Mouse (Mus musculus) intestine, embryonic 14.5 days (tissue): ENCODE results near the gene Lnx2. TPM values are rescaled to one million over a fixed set of nuclear protein-coding genes. Genes with fewer than 3 reads are reported as not detected.

ENCODE experiments used
- ATAC-seq: fragments of 200-750 bp; cut with Nextera tagmentation; replicated peaks from 2 replicates; pipeline ENCODE4 v1.8.0; 2017; ENCODE audit warnings: low read depth, moderate number of reproducible peaks, moderate TSS enrichment, moderate library complexity; ENCODE audit not compliant: low FRiP score, low TSS enrichment
- DNase-seq: peaks from one replicate; pipeline ENCODE4 v3.0.0-alpha.2; 2018; ENCODE audit warnings: low spot score
- H3K27ac ChIP-seq: fragments of 300-500 bp; sonication (generic); 2 replicates; pipeline ENCODE4 v1.5.1; 2014; ENCODE audit warnings: low read depth, mild to moderate bottlenecking, control low read depth
- H3K27me3 ChIP-seq: fragments of 300-500 bp; sonication (generic); replicated peaks from 2 replicates; pipeline ENCODE4 v1.6.1; 2014; ENCODE audit warnings: low read length, control low read depth; ENCODE audit not compliant: control insufficient read depth, insufficient read depth
- H3K36me3 ChIP-seq: fragments of 300-500 bp; sonication (generic); 2 replicates; pipeline ENCODE4 v1.6.1; 2014; ENCODE audit warnings: low read length, control low read depth; ENCODE audit not compliant: control insufficient read depth, insufficient read depth
- H3K4me1 ChIP-seq: fragments of 300-500 bp; sonication (generic); replicated peaks from 2 replicates; pipeline ENCODE4 v1.6.1; 2014; ENCODE audit warnings: low read length, control low read depth, mixed read lengths; ENCODE audit not compliant: control insufficient read depth, insufficient read depth
- H3K4me2 ChIP-seq: fragments of 300-500 bp; sonication (generic); 2 replicates; pipeline ENCODE4 v1.6.1; 2014; ENCODE audit warnings: low read length
- H3K4me3 ChIP-seq: fragments of 300-500 bp; sonication (generic); 2 replicates; pipeline ENCODE4 v1.5.1; 2014; ENCODE audit warnings: low read depth, low read length, control low read depth, mixed read lengths
- H3K9ac ChIP-seq: fragments of 300-500 bp; sonication (generic); 2 replicates; pipeline ENCODE4 v1.6.1; 2014; ENCODE audit warnings: mild to moderate bottlenecking, low read length
- H3K9me3 ChIP-seq: fragments of 300-500 bp; sonication (generic); 2 replicates; pipeline ENCODE4 v1.6.1; 2016; ENCODE audit warnings: low read length, control low read depth; ENCODE audit not compliant: control insufficient read depth
- WGBS: fragments of 180-500 bp; shearing (Covaris S2); extraction: QIAGEN DNeasy Blood & Tissue Kit; methylation state at CpG from one replicate; pipeline ENCODE4 v1.1.7; 2014; 5-methylcytosine and 5-hydroxymethylcytosine counted together
- polyA plus RNA-seq: library from polyadenylated mRNA; unstranded; fragments of >200 nt; fragmentation: Nextera tagmentation; extraction: Ambion mirVana; gene quantifications from 2 replicates; pipeline ENCODE4 v1.2.1, GENCODE M21; 2014

Gene Lnx2
- polyA plus RNA-seq, 1 experiment from 2014 or later = 17.9 TPM

DNA sequence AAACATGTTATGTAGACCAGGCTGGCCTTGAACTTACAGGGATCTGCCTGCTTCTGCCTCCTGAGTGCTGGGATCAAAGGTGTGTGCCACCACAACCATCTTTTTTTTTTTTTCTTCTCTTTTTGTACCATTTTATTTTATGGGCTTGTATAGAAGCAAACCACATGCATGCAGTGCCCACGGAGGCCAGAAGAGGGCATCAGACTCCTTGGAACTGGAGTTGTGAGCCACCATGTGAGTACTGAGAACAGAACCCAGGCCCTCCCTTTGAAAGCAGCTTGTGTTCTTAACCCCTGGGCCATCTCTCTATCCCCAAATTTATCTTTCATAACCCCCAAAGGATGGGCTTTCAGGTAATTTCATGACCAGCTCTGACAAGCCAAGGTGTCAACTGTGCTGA is 73.1 kb downstream of the Lnx2 start:
- WGBS = 71% methylated on average over 1 of the region's 1 CpGs
- Histone ChIP-seq H3K27ac (no peak overlapping the region), H3K36me3 (no peaks in the 10 kb centered on the region), H3K27me3 (no peaks in the 10 kb centered on the region), H3K9ac (no peak overlapping the region), H3K9me3 (no peaks in the 10 kb centered on the region), H3K4me1 (no peaks in the 10 kb centered on the region), H3K4me2 (no peak overlapping the region), H3K4me3 (no peak overlapping the region)
- DNase-seq = no peak
- no peak for ATAC-seq

DNA sequence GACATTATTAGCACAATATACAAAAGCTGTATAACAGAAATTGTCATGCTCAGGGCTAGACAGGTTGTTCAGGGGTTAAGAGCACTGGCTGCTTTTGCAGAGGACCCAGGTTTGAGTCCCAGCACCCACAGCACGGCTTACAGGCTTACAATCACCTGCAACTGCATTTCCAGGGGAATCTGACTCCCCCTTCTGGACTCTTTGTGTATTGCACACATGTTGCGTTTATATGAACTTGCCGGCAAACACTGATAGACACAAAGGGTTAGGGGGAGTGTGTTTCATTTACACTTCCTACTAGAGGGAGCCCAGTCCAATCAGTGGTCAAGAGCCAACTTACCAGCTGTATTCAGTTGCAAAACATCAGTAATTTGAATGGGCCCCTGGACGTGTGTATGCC is 75.1 kb downstream of the Lnx2 start:
- no peak overlapping the region for H3K9ac ChIP-seq
- 78% methylated on average over 4 of the region's 4 CpGs for WGBS
- ATAC-seq = no peak

DNA sequence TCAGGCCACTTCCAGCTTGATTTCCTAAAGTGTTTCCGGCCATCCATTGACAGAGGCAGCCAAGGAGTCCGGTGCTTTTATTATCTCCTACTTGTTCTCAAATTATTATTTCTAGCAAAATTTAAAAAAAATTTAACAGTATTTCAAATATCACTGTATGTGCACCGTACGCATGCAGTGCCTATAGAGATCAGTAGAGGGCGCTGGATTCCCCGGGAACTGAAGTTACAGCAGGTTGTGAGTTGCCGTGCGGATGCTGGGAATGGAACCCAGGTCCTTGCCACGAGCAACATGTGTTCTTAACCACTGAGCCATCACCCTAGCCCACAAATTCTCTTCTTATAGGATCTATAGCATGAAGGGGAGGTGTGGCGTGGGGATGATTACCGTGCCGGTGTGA is 77.6 kb downstream of the Lnx2 start:
- DNase-seq = no peak
- WGBS = 92% methylated on average over 12 of the region's 12 CpGs
- H3K36me3 ChIP-seq = no peaks in the 10 kb centered on the region

More for the DNA sequence above, 75.1 kb downstream of the Lnx2 start:
- Histone ChIP-seq H3K9me3 (no peaks in the 10 kb centered on the region), H3K4me2 (no peak overlapping the region), H3K4me3 (no peak overlapping the region), H3K36me3 (no peaks in the 10 kb centered on the region), H3K27me3 (no peaks in the 10 kb centered on the region), H3K4me1 (no peaks in the 10 kb centered on the region), H3K27ac (no peak overlapping the region)
- DNase-seq = no peak

DNA sequence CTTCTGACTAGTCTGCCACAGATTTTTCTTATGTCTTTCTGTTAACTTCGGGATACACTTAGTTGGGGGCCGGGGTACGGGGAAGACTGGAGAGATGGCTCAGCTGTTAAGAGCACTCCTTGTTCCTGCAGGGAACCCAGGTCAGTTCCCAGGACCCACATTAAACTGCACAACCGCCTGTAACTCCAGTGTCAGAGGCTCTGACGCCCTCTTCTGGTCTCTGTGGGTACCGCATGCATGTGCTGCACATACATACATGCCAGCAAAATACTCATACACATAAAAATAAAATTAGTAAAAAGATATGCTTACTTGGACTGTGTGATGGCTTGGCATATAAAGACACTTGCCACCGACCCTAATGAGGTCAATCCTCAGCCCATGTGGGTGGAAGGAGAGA is 79.6 kb downstream of the Lnx2 start:
- Histone ChIP-seq H3K36me3 (no peaks in the 10 kb centered on the region), H3K4me1 (no peaks in the 10 kb centered on the region), H3K4me2 (no peak overlapping the region), H3K27ac (no peak overlapping the region), H3K9me3 (no peaks in the 10 kb centered on the region), H3K9ac (no peak overlapping the region), H3K27me3 (no peaks in the 10 kb centered on the region), H3K4me3 (no peak overlapping the region)
- ATAC-seq (no peak), DNase-seq (no peak)
- WGBS = 78% methylated on average over 7 of the region's 7 CpGs

More for the DNA sequence above, 77.6 kb downstream of the Lnx2 start:
- Histone ChIP-seq H3K4me3 (no peak overlapping the region), H3K9me3 (no peaks in the 10 kb centered on the region), H3K4me1 (no peaks in the 10 kb centered on the region), H3K4me2 (no peak overlapping the region), H3K27ac (no peak overlapping the region), H3K27me3 (no peaks in the 10 kb centered on the region), H3K9ac (no peak overlapping the region)
- ATAC-seq = no peak

DNA sequence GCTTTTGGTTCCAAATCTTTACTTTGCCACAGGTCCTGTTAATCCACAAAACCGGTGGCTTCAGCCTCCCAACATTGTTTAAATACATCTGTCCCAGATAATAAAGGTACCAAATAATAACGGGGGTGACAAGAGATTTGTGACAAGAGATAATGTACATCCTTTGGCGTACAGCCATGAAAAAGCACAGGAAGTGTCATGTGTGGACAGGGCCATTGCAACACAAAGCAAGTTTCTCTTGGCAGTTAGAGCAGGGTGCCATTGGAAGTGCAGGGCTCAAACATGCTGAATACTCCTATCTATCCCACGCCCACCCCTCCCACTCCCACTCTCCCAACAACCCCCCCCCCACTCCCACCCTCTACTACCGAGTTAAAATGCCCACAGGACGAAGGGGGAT is 81.4 kb downstream of the Lnx2 start:
- ATAC-seq = no peak

DNA sequence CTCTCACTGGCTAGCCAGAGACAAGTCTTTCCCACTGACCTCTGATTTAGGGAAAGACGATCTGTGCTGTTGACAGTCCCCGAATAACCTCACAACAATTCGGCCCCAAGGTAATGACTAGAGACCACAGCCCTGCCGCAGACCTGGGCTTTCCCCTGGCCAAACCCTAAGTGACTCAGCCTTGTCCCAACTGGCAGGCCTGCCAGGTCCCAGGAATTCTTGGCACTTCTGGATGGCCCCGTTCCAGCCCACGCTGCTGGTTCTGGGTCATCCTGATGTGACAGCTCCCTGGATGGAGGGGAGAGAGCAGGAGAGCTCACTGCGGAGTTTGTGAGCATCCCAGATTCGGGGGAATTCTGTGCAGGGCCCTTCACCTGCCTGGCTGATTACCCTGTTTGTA is 82.9 kb downstream of the Lnx2 start:
- ATAC-seq = no peak
- WGBS = 72% methylated on average over 8 of the region's 8 CpGs
- H3K27ac ChIP-seq = no peak overlapping the region

More for the DNA sequence above, 81.4 kb downstream of the Lnx2 start:
- H3K27me3 ChIP-seq = no peaks in the 10 kb centered on the region
- H3K36me3 ChIP-seq = no peaks in the 10 kb centered on the region
- DNase-seq = no peak
- no peak overlapping the region for H3K4me3 ChIP-seq
- no peaks in the 10 kb centered on the region for H3K9me3 ChIP-seq
- H3K4me2 ChIP-seq = no peak overlapping the region
- no peak overlapping the region for H3K9ac ChIP-seq
- no peak overlapping the region for H3K27ac ChIP-seq
- WGBS = 63% methylated on average over 6 of the region's 6 CpGs
- no peaks in the 10 kb centered on the region for H3K4me1 ChIP-seq

DNA sequence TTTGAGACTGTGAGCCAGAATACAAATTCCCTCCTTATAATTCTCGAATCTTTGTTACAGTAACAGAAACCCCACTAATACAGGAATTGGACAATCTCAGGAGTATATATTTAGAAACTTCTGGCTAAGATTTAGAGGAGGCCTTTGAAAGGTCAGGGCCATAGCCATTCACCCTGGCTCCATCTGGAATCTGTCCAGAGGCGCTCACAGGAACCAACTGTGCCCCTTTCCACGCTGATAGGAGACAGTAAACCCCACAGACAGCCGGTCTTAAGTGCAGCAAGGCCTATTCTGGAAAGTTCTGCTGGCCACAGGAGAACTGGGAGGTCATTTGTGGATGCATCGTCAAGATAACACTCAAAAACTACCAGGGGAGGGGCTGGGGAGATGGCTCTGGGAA is 87.3 kb downstream of the Lnx2 start:
- Histone ChIP-seq H3K9ac (no peak overlapping the region), H3K27me3 (0 out of 2 replicates have a peak, but pooled peaks cover 9% of the 10 kb centered on the region), H3K4me1 (no peaks in the 10 kb centered on the region), H3K36me3 (no peaks in the 10 kb centered on the region), H3K4me2 (no peak overlapping the region), H3K27ac (no peak overlapping the region), H3K9me3 (no peaks in the 10 kb centered on the region), H3K4me3 (no peak overlapping the region)
- ATAC-seq (no peak), DNase-seq (no peak)
- 50% methylated on average over 5 of the region's 5 CpGs for WGBS

More for the DNA sequence above, 82.9 kb downstream of the Lnx2 start:
- Histone ChIP-seq H3K27me3 (no peaks in the 10 kb centered on the region), H3K9ac (no peak overlapping the region), H3K9me3 (no peaks in the 10 kb centered on the region), H3K4me2 (no peak overlapping the region), H3K4me1 (no peaks in the 10 kb centered on the region), H3K36me3 (no peaks in the 10 kb centered on the region), H3K4me3 (no peak overlapping the region)
- no peak for DNase-seq

DNA sequence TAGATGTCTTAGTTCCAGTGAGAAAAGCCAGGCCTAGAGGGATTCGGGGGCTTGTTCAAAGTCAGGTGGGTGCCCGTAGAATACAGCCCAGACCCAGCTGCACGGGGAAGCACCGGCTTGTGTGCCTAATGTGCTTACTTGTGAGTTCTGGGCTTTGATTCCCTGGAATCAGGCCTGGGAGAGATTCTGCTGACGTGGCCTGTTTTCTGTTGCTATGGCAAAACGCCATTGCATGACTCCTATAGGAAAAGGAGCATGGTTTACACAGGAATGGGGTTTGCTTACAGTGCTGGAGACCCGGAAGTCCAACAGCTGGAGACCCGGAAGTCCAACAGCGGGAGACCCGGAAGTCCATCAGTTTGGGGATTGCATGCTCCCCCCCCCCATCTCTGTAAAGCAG is 88.8 kb downstream of the Lnx2 start:
- no peak overlapping the region for H3K27ac ChIP-seq

DNA sequence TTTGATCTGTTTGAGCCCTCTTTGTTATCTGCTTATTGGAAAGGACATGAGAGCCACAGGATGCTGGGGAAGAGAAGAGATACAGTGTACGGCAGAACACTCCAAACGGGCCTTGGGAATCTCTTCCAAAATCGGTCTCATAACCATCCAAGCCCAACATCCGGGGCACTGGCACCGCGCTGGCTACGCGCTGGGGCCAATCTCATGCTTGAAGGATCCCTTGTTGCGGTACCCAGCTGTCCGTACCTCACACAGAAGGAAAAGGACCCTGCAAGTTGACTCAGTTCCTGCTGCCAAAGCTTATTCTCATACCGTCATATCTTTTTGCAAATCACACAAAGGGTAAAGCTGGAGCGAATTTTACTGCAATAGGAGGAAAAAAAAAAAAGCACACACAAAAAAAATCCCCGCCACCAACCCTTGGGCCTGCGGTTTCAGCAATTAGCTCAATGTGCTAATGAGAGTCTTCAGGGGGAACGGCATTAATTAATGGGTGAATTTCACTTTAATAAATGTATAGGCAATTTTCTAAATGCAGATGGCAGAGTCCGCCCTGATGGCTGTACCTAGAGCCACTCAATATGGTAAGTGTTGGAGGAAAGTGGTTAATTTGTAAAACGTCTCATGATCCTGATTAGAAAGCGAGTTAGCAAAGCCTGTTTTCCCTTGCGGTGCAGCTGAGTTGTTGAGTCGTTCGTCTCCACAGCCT is 90.5 kb downstream of the Lnx2 start:
- H3K27ac ChIP-seq = no peak overlapping the region
- H3K9ac ChIP-seq = no peak overlapping the region
- DNase-seq (no peak), ATAC-seq (no peak)
- no peaks in the 10 kb centered on the region for H3K36me3 ChIP-seq
- no peaks in the 10 kb centered on the region for H3K9me3 ChIP-seq
- 70% methylated on average over 21 of the region's 21 CpGs for WGBS
- no peak overlapping the region for H3K4me2 ChIP-seq
- H3K4me1 ChIP-seq = no peaks in the 10 kb centered on the region
- H3K4me3 ChIP-seq = no peak overlapping the region
- 0 out of 2 replicates have a peak, but pooled peaks cover 9% of the 10 kb centered on the region for H3K27me3 ChIP-seq

More for the DNA sequence above, 88.8 kb downstream of the Lnx2 start:
- Histone ChIP-seq H3K36me3 (no peaks in the 10 kb centered on the region), H3K27me3 (0 out of 2 replicates have a peak, but pooled peaks cover 9% of the 10 kb centered on the region), H3K9me3 (no peaks in the 10 kb centered on the region), H3K9ac (no peak overlapping the region), H3K4me1 (no peaks in the 10 kb centered on the region), H3K4me3 (no peak overlapping the region), H3K4me2 (no peak overlapping the region)
- ATAC-seq (no peak), DNase-seq (no peak)
- 71% methylated on average over 10 of the region's 10 CpGs for WGBS
